Mouse (Mus musculus): ENCODE results near the gene Gm17359.
A peak's percentile ranks its signal among the peaks of the same experiment; 100 is the strongest.
"Not testable (repeated sequence)": the region's sequence is repeated elsewhere in the genome, so short reads cannot be mapped to it uniquely, and the experiment has no call there.

The Gm17359 gene

DNA sequence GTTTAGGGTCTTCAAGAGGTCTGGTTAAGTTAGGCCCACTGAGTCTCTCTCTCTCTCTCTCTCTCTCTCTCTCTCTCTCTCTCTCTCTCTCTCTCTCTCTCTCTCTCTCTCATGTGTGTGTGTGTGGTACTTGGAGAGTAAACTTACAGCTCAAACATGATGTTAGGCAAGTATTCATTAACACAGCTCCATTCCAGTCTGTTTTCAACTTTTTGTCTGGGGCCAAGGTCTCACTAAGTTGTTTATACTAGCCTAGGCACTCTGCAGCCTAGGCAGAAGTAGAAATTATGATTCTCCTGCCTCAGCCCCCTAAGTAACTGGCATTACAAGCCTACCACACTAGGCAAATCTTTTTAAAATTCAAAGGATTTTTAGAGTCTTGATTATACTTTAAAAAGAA, 79.5 kb downstream of the Gm17359 start:
- DNase-seq (ENCODE audit: low spot score), result no peak

- DNase-seq (ENCODE audit: low spot score), result no peak
Observed at GRCm38 (mm10) chr3:79416944-79417680, 80.7 kb downstream of the Gm17359 start.

DNA sequence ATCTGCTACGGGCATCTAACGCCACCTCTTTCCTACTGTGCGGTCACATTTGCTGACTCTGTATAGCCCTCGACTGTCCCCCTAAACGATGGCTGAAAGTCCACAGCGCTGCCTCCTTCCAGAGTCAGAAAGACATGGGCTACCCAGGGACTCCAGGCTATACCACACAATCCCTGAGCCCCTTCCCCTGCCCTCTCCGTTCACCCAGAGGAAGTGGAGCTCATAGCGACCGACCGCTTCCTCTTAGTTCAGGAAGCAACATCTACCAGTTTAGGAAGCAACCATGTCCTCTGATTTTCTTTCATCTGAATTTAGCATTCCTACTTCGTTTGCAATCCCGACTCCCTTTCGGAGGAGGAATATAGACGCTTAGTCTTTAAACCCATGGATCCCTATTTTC, 82.5 kb downstream of the Gm17359 start:
- DNase-seq (ENCODE audit: low spot score), result no peak

- DNase-seq (ENCODE audit: low spot score), result no peak
Observed at GRCm38 (mm10) chr3:79425441-79425840, 89.0 kb downstream of the Gm17359 start.

- DNase-seq (ENCODE audit: low spot score), result no peak
Observed at GRCm38 (mm10) chr3:79433593-79433992, 97.1 kb downstream of the Gm17359 start.

GRCm38 (mm10) chr3:79434436-79434835, 98.0 kb downstream of the Gm17359 start:
- no peak for DNase-seq (ENCODE audit: low spot score)

- no peak for DNase-seq (ENCODE audit: low spot score)
Observed at GRCm38 (mm10) chr3:79434985-79435384, 98.5 kb downstream of the Gm17359 start.

DNA sequence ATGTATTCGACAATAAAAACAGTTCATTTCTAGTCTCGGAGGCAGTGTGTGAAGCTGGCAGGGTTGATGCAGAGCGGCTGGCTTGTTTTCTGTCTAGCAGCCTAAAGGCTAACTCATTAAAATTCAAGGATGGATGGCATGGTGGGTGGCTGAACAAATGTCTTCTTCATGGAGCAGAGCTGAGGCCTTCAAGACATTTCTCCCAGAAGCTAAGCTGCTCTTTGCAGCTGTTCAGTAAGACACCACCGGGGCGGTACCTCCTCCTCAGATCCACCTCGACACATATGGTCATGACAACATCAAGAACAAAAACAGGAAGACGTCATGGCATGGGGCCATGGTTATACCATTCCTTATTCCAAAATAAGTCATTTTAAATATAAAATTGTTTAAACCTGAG, 99.7 kb downstream of the Gm17359 start:
- no peak for DNase-seq (ENCODE audit: low spot score)

DNA sequence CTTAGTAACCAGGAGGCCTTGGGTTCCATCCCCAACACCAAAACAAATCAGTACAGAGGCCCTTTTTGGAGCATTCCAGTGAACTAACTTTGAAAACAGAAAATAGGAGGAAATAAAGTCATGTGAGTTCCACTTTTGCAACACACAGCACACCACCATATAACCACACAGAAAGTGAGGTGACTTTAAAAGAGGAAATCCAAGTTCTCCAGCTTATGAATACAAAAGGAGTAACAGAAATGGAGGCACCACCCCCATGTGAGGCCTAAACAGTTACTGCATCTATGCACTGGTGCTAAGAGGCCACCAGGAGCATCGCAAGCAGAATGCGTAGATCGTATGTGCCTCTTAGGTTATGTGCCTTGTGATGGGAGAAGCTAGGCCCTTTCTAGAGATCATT, 101.8 kb downstream of the Gm17359 start:
- no peak for DNase-seq (ENCODE audit: low spot score)

DNA sequence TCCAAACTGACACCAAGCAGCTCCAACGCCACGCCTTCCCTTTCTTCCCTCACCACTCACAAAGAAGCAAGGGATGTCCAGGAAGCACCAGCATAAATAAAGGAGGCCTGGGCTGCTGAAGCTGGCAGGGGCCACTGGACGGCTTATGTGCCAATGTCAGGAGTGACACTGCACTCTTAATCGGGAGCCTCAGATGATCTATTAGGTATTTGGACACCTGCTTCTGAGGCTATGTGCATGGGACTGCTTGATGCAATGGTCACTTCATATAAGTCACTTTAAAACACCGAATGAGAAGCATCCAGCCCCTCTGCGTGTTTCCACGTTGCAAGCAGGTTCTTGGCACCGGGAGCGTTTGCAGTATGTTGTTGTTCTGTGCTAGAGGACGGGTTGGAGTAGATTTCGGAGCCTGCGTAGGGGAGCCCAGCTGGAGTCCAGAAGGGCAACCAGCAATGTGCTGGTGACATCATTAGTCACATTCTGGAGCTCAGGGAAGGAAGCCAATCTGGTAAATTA, 104.6 kb downstream of the Gm17359 start:
- no peak for DNase-seq (ENCODE audit: low spot score)

GRCm38 (mm10) chr3:79443850-79444249, 107.4 kb downstream of the Gm17359 start:
- no peak for DNase-seq (ENCODE audit: low spot score)

DNA sequence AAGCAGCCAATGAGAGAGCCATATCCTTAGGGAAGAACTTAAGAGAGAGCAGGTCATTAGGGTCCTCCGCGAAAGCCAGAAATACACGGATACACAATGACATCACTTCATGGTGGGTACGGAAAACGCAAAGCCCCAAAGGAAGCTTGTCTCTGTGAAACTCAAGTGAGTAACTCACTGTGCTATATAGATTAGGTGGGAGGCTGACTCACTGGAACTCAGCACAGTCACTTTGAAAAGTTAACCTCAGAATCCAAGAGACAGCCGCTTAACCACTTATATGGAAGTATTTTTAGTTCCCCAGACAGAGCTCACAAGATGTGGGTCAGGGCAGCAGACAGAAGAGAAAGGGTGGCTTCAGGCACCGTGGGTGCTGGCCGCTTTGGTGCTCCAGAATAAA, 108.6 kb downstream of the Gm17359 start:
- no peak for DNase-seq (ENCODE audit: low spot score)

DNA sequence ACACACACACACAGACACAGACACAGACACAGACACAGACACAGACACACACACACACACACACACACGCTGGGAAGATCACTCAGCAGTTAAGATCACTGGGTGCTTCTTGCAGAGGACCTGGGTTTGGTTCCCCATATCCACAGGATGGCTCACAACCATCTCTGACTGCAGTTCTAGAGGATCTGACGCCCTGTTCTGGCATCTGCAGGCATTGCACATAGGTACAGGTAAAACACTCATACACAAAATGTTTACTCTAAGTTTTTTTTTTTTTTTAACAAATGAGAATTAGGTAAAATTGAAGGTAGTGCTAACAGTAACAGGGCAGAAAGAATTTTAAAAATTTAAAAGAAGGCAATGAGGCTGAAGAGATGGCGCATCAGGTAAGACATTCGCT, 109.7 kb downstream of the Gm17359 start:
- no peak for DNase-seq (ENCODE audit: low spot score)

GRCm38 (mm10) chr3:79446648-79447047, 110.2 kb downstream of the Gm17359 start:
- DNase-seq (ENCODE audit: low spot score), result not testable (repeated sequence)

DNA sequence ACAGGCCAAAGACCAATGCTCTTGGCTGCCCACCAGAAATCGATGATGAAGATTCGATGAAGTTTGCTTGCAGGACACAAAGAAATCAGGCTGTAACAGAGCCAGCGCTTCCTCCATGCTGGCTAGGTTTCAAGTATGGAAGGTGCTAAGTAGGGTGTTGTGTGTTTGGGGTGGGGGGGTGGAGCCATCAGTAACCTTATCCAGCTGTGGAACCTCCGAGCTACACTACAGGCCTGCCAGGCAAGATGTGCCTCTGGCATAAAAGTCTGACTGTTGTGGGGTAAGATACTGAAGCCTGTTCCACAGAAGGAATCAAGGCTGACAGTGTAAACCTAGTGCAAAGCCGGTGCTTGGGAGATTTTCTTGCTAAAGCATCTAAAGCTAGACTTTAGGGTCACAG, 112.0 kb downstream of the Gm17359 start:
- DNase-seq (ENCODE audit: low spot score), result no peak

GRCm38 (mm10) chr3:79449361-79449760, 112.9 kb downstream of the Gm17359 start:
- DNase-seq (ENCODE audit: low spot score), result no peak

GRCm38 (mm10) chr3:79452696-79453263, 116.3 kb downstream of the Gm17359 start:
- DNase-seq (ENCODE audit: low spot score), result no peak

GRCm38 (mm10) chr3:79455761-79456160, 119.3 kb downstream of the Gm17359 start:
- DNase-seq (ENCODE audit: low spot score), result no peak

DNA sequence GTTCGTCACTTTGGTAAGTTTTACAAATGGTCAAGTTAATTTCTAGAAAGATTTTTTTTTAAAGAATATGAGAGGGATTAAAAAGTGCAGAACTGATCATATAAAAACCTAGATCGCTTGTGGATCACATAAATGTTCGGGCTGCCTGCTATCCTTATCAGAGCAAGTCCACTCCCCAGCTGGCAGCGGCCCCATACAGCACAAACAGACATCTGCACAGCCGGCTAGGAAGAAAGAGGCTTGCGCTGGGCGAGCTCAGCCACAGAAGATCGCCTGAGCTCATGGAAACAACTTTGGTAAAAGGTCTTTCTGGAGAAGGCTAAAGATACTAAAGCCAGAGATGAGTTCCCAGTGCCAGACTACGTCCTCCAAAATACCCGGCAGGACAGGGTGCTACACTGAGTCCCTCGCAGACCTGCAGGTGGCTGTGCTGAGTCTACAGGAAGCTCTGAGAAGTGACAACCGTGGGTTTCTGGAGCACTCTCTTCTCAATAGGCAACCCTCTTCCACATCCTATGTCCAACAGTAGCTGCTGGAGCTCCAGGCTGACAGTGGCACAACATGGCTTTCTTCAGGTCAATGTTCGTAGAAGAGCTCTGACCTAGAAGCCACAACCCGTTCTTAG, 122.3 kb downstream of the Gm17359 start:
- no peak for DNase-seq (ENCODE audit: low spot score)

- no peak for DNase-seq (ENCODE audit: low spot score)
Observed at GRCm38 (mm10) chr3:79469440-79469839, 133.0 kb downstream of the Gm17359 start.

DNA sequence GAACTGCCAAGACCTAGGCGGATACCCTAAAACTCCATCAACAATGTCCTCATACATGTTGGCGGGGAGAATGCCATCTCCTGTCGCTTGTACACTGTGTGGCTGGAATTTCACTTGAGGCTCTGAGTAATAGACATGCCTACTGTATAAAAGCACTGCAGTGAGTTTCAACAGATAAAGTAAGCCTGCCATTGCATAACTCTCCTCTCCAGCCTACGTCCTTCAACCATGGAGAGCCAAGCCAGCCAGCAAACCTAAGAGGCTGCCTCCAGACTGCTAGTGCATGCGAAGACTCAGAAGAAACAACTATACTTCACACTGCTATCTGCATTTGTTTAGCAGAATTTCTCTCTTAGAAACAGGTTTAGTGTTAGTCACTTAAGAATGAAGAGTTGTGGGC, 135.9 kb downstream of the Gm17359 start:
- peak; percentile 31 for DNase-seq (ENCODE audit: low spot score)

DNA sequence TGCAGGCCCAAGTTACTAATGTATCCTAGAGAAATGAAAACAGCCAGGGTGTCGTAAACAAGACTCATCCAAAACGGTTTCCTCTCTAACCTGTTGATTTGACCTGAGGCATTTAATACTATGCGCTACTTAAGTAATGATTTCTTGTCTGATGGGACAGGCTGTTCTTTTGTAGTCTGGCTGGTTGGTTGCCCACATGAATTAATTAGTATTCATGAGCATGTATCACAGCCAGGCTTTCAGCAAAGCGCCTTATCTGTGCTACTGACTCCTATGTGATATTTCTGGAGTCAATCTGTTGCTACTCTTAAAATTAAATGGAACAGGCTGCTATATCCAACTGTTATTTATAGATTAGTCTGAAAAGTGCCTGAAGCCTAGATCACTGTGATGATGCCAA, 138.4 kb downstream of the Gm17359 start:
- DNase-seq (ENCODE audit: low spot score), result no peak

DNA sequence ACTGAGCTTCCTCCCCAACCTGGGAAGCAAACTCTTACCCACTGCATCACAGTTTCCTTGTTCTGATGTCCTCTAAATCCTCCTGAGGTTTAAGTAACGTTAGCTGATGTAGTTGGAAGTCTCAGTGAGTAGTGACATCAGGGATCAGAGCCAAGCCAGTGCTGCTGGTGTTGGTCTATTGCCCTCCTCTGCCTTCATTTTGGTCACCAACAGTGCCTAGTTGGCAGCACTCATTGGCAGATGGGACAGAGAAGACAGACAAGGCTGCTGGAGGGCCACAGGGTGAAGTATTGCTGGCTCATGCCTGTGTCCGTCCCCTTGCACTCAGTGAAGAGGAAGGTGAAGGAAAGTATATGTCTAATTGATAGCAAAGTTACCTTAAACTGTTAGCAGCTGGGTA, 139.5 kb downstream of the Gm17359 start:
- DNase-seq (ENCODE audit: low spot score), result no peak

All from adipocyte (in vitro differentiated cells).